Mouse (Mus musculus) C2C12 (cell line): Measurements from ENCODE around the gene Magi1. TPM values are rescaled to one million over a fixed set of nuclear protein-coding genes. Genes with fewer than 3 reads are reported as not detected.

Source experiments
- H3K27me3 ChIP-seq: one replicate; pipeline ENCODE4 v1.6.1; 2011; ENCODE audit not compliant: control insufficient read depth, insufficient read depth, insufficient read length
- H3K36me3 ChIP-seq: one replicate; pipeline ENCODE4 v1.6.1; 2011; ENCODE audit not compliant: control insufficient read depth, insufficient read depth
- H3K4me3 ChIP-seq: one replicate; pipeline ENCODE4 v1.5.1; 2011; ENCODE audit warnings: mild to moderate bottlenecking, control low read depth; ENCODE audit not compliant: poor library complexity, insufficient read depth, severe bottlenecking
- H3K79me2 ChIP-seq: one replicate; pipeline ENCODE4 v1.6.1; 2011; ENCODE audit not compliant: control insufficient read depth, insufficient read depth
- H3K79me3 ChIP-seq: one replicate; pipeline ENCODE4 v1.6.1; 2011; ENCODE audit warnings: low read depth, control low read depth
- H3ac ChIP-seq: one replicate; pipeline ENCODE3; 2011; ENCODE audit warnings: low read depth; ENCODE audit not compliant: control insufficient read depth, insufficient read length
- CEBPB ChIP-seq: IDR thresholded peaks from one replicate; pipeline ENCODE4 v1.6.1; 2011; ENCODE audit warnings: low read depth, mild to moderate bottlenecking, control low read depth, moderate library complexity
- CTCF ChIP-seq: IDR thresholded peaks from one replicate; pipeline ENCODE4 v1.5.1; 2011; ENCODE audit not compliant: control insufficient read depth, insufficient read depth, insufficient read length
- FOSL1 ChIP-seq: IDR thresholded peaks from one replicate; pipeline ENCODE4 v1.8.0; 2011; ENCODE audit warnings: mild to moderate bottlenecking, low read length; ENCODE audit not compliant: poor library complexity, insufficient read depth, severe bottlenecking
- MAX ChIP-seq: IDR thresholded peaks from one replicate; pipeline ENCODE4 v1.6.1; 2011; ENCODE audit warnings: mild to moderate bottlenecking, control low read depth
- MYOD1 ChIP-seq: IDR thresholded peaks from one replicate; pipeline ENCODE4 v1.6.1; 2011; ENCODE audit warnings: low read depth; ENCODE audit not compliant: control insufficient read depth, insufficient read length
- MYOG ChIP-seq: IDR thresholded peaks from one replicate; pipeline ENCODE4 v1.6.1; 2011; ENCODE audit not compliant: control insufficient read depth, insufficient read length; ENCODE audit errors: extremely low read depth
- USF1 ChIP-seq: IDR thresholded peaks from one replicate; pipeline ENCODE4 v1.6.1; 2011; ENCODE audit warnings: low read depth, mild to moderate bottlenecking, control low read depth, moderate library complexity
- polyA plus RNA-seq: library from polyadenylated mRNA; unstranded; fragments of >200 nt; fragmentation: generic; extraction: Trizol; gene quantifications from one replicate; pipeline ENCODE4 v1.2.1, GENCODE M21; 2012; ENCODE audit warnings: missing spikeins

Magi1 gene
- polyA plus RNA-seq, 1 experiment: 3.8 TPM

GRCm38 (mm10) chr6:93757353-93758087, 526.2 kb downstream of the Magi1 start:
- Histone ChIP-seq H3K36me3 (no peaks in the 10 kb centered on the region), H3K27me3 (no peaks in the 10 kb centered on the region)
- TF ChIP-seq MAX: no peak
- TF ChIP-seq USF1: no peak
- TF ChIP-seq CTCF: peak; percentile 35

GRCm38 (mm10) chr6:93743145-93743544, 540.6 kb downstream of the Magi1 start:
- H3K79me3 ChIP-seq: no peaks in the 10 kb centered on the region
- H3K36me3 ChIP-seq: no peaks in the 10 kb centered on the region
- TF ChIP-seq CEBPB (no peak), MYOD1 (no peak), MYOG (no peak), FOSL1 (no peak), MAX (no peak), USF1 (no peak), CTCF (no peak)

More at GRCm38 (mm10) chr6:93757353-93758087, 526.2 kb downstream of the Magi1 start:
- no peaks in the 10 kb centered on the region for H3K79me2 ChIP-seq
- H3K79me3 ChIP-seq: no peaks in the 10 kb centered on the region
- no peak overlapping the region for H3ac ChIP-seq
- no peak overlapping the region for H3K4me3 ChIP-seq

GRCm38 (mm10) chr6:93739786-93740185, 543.9 kb downstream of the Magi1 start:
- TF ChIP-seq MYOG: no peak
- TF ChIP-seq CTCF: no peak
- no peak for TF ChIP-seq MYOD1
- no peak for TF ChIP-seq MAX
- no peak for TF ChIP-seq CEBPB
- no peak for TF ChIP-seq FOSL1
- TF ChIP-seq USF1: no peak

More at GRCm38 (mm10) chr6:93743145-93743544, 540.6 kb downstream of the Magi1 start:
- Histone ChIP-seq H3ac (no peak overlapping the region), H3K4me3 (no peak overlapping the region), H3K27me3 (no peaks in the 10 kb centered on the region), H3K79me2 (no peaks in the 10 kb centered on the region)

GRCm38 (mm10) chr6:93737083-93737482, 546.6 kb downstream of the Magi1 start:
- Histone ChIP-seq H3K27me3 (no peaks in the 10 kb centered on the region), H3K4me3 (no peak overlapping the region), H3ac (no peak overlapping the region), H3K36me3 (no peaks in the 10 kb centered on the region), H3K79me3 (no peaks in the 10 kb centered on the region), H3K79me2 (no peaks in the 10 kb centered on the region)
- no peak for TF ChIP-seq MYOD1
- TF ChIP-seq MAX: no peak
- no peak for TF ChIP-seq MYOG
- no peak for TF ChIP-seq USF1

More at GRCm38 (mm10) chr6:93739786-93740185, 543.9 kb downstream of the Magi1 start:
- Histone ChIP-seq H3K27me3 (no peaks in the 10 kb centered on the region), H3K4me3 (no peak overlapping the region), H3ac (no peak overlapping the region), H3K79me2 (no peaks in the 10 kb centered on the region), H3K79me3 (no peaks in the 10 kb centered on the region), H3K36me3 (no peaks in the 10 kb centered on the region)

- Histone ChIP-seq H3K27me3 (no peaks in the 10 kb centered on the region), H3ac (no peak overlapping the region), H3K79me2 (no peaks in the 10 kb centered on the region), H3K4me3 (no peak overlapping the region), H3K36me3 (no peaks in the 10 kb centered on the region), H3K79me3 (no peaks in the 10 kb centered on the region)
- TF ChIP-seq FOSL1 (no peak), MAX (no peak), USF1 (no peak), MYOD1 (no peak), MYOG (no peak), CEBPB (no peak), CTCF (no peak)
Observed at GRCm38 (mm10) chr6:93736071-93736470, 547.6 kb downstream of the Magi1 start.

GRCm38 (mm10) chr6:93733800-93734199, 549.9 kb downstream of the Magi1 start:
- Histone ChIP-seq H3K27me3 (no peaks in the 10 kb centered on the region), H3K4me3 (no peak overlapping the region), H3K79me3 (no peaks in the 10 kb centered on the region), H3K79me2 (no peaks in the 10 kb centered on the region), H3ac (no peak overlapping the region), H3K36me3 (no peaks in the 10 kb centered on the region)
- TF ChIP-seq MYOD1 (no peak), CTCF (no peak), MYOG (no peak), FOSL1 (no peak), USF1 (no peak)
